Mouse (Mus musculus): ENCODE measurements around the gene Flrt1.
"Not testable (repeated sequence)": the region's sequence is repeated elsewhere in the genome, so short reads cannot be mapped to it uniquely, and the experiment has no call there.

Gene Flrt1

DNA sequence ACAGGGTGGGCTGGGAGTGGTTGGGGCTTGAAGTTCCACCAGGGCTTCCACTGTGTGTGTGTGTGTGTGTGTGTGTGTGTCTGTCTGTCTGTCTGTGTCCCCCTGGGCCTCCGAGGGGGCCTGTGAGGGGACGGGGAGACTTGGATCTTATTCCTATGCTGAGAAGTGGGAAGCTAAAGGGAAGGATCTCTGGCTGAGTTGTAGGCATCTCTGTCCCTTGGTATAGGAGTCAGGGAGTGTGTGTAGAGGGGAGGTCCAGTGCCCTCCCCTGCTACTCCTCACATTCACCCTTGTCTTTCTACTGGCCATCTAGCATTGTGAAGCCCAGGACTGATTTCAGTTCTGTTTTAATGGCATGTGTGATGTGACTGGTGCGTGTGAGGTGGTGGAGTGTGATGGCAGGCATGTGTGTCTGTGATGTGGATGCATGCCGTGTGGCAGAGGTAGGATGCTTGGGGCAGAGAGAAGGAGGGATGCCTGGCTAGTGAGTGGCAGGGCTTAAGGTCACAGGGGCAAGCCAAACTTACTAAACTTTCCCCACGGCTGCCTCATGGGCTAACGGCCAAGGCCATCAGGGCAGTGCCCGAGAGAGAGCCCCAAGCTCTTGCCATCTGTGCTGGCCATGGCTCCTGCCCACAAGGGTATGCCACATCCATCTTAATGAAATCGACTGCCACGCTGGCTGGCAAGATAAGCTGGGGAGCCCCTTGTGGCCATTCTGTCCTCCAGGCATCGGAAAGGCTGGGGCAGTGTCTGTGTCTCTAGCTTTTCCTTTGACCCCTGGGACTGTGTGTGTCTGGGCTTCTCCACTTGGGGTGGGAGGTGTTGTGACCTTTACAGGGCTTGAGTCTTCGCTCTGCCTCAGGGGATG lies 36.6 kb downstream of the Flrt1 start:
- no peak for DNase-seq (ENCODE audit: low read depth, low spot score)

DNA sequence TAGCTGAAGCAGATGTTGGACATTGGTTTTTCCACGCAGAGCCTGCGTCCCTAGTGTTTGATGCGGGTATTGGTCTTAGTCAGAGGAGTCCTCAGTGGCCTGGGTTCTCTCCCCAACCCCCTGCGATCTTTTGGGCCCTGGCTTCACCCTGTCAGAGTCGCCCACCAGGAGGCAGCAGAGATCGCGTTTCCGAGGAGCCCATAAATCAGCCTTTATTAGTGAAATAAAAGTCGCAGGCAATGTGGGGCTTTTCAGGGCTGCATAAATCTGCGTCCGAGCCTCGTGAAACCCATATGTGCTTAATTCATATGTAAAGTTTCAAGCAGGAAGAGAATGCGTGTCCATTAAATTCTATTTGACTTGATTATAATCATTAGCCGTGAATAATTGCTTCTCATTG lies 37.4 kb downstream of the Flrt1 start:
- peak; percentile 85 for DNase-seq (ENCODE audit: low read depth, low spot score)

DNA sequence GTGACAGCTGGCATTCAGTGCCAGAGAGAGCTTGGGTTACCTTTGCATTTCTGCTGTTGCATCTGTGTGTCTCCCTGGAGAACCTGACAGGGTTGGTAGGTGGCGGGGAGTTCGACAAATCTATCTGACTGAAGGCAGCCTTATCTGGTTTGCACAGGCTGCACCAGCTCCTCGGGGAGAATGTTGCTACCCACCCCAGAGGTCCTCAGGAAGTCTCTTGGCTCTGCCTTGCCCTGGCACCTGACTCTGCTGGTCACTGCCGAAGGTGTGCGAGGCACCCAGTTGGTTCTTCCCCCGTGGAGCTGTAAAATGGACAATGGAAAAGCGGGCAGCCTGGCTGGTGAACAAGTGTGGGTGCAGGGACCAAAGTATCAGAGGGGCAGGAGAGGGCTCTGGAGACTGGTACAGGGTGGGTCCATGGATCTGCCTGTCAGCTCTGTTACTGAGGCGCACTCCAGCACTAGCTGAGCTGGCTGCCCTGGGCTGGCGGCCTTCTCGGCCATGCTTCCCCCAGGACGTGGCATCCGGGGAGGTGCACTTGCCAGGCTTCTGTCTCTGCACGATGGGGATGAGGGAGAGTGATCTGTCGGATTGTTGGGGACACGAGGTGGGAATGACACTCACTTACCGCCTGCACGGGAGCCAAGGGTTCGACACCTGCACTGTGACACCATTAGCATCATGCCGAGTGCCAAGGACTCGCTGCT lies 38.0 kb downstream of the Flrt1 start:
- DNase-seq (ENCODE audit: low read depth, low spot score), result no peak

DNA sequence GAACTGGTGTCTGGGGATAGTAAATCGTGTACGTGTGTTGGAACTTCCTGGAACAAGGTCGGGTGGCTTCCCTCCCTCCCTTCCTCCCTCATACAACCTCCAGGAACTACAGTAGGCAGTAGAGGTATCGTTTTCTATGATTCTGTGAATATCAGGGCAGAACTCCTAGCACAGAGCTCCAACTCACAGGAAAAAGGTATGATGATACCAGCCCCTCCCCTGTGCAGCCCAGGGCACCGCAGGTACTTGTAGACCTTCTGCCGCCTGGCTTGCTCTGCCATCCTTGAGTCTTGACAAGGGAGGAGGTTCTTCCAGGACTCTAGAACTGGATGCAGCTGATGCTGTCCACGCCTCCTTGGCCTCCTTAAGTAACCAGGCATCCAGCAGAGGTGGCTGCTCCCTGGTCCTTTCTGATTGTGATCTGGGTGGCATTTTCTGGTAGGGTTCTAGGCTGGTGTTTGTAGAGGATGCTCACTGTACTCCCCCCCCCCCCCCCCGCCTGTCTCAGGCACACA lies 38.6 kb downstream of the Flrt1 start:
- DNase-seq (ENCODE audit: low read depth, low spot score), result no peak

DNA sequence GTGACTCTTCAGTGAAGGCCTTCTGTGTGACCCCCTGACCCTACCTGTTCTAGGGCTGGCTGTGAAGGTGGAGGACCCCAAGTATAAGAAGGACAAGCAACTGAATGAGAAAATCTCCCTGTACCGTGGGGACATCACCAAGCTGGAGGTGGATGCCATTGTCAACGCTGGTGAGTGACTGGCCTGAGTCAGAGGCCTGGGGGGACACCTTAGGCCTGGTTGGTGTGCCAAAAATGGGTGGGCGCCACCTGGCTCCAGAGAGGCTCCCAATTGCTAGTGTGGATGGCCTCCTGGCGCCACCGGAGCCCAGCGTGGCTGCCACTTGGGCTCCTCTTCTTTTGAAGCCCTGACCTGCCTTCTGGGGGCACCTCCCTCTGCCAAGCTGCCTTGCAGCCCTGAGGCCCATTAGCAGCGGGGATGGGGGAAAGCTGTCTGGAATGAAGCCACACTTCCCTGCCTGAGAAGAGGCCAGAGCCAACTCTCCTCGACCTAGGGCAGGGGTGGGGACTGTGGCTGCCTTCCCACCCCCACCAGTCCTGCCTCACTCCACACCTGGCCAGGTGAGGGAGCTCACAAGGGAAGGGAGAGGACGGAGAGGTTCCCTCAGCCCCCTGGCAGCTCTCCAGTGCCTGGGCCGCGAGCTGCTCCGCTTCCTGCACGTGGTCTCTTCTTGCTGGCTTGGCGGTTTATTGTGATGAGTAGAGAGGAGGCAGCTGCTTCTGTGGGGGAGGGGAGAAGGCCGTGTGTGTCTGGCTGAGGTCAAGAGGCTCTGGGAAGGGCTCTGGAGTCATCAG lies 39.3 kb downstream of the Flrt1 start:
- peak; percentile 57 for DNase-seq (ENCODE audit: low read depth, low spot score)

DNA sequence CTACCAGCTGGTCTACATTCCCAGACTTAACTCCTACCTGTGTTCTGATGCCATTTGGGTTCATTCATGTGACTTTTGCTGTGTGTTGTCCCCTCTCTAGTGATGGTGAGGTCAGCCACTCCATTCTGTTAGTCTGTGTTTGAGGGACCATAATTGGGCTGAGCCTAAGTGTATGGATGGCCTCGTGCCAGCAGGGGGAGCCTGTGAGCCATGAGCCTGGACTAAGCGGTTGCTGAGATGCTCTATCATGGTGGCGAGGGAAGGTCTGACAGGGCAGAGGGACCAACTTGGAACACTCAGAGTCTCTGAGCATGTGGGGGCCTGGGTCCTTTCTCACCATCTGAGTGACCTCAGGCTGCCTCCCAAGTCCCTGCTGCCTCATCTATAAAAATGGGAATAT lies 41.0 kb downstream of the Flrt1 start:
- DNase-seq (ENCODE audit: low read depth, low spot score), result peak; percentile 91

DNA sequence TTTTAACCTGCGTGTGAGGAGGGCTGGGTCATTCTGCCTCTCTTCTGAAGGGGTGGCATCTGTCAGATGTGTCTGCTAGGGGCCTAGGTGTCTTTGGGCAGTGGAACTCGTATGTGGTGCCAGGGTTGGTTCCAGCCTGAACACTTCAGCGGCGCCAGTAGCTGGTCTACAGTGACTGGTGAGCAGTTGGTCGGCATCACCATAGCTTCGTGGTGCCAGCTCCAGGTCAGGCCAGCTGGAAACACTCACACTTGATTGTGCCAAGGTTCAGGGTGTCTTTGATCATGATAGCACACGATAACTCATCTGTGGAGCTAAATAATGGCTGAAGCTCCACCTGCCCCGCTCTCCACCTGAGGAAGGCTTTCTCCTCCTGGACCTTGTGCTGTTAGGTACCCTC lies 42.6 kb downstream of the Flrt1 start:
- no peak for DNase-seq (ENCODE audit: low read depth, low spot score)

DNA sequence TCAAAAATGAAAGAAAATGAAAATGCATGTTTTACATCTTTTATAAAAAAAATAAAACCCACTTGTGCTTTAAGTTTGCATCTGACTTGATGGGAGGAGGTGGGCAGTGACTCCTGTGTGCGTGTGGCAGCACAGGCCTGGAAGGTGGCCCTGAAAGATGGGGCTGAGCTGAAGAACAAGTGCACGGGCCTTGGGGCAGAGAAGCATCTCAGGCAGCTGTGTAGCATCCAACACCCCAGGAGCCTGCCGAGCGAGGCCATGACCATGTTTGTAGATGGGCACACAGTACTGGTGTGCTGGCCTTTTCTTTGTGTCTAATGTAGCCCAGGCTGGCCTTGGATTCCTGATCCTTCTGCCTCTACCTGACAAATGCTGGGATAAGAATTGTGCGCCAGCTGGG lies 43.4 kb downstream of the Flrt1 start:
- DNase-seq (ENCODE audit: low read depth, low spot score), result no peak

DNA sequence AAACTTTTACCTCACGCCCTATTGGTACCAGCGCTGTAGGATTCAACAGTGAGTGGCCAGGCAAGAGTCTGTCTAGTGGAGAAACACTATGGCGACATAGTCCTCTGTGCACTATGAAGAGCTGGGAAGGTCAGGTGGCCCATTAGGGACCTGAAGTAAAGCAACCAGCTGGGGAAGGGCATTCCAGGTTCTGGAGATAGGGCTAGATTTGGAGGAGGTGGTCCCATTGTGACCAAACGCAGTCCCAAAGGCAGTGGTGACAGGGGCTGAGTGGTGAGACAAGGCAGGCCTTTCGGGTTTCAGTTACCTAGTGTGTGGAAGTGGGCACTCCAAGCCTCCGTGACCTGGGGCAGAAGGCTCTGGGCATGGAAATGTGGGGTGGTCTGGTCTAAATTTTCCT lies 47.0 kb downstream of the Flrt1 start:
- DNase-seq (ENCODE audit: low read depth, low spot score), result no peak

DNA sequence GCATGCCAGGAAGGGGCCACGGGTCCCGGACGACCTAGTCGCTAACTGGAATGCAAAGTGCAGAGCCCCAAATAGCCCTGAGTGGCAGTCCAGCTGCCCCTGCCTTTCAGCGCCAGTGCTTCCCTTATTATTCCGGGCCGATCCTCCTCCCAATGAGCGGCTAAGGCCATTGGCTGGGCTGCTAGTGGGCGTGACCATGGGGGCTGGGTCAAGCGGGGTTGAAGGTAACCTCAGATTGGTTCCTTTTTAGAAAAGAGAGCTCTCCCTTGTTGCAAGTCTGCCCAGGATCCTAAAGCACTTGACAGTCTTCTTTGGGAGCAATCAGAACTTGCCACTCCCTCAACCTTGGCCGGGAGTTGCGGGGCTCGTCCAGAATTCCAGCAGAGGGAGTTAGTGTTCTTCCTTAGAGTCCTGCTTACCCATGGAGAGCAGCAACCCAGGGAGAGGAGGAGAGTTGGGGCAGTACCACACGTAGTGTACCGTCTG lies 47.8 kb downstream of the Flrt1 start:
- DNase-seq (ENCODE audit: low read depth, low spot score), result peak; percentile 78

DNA sequence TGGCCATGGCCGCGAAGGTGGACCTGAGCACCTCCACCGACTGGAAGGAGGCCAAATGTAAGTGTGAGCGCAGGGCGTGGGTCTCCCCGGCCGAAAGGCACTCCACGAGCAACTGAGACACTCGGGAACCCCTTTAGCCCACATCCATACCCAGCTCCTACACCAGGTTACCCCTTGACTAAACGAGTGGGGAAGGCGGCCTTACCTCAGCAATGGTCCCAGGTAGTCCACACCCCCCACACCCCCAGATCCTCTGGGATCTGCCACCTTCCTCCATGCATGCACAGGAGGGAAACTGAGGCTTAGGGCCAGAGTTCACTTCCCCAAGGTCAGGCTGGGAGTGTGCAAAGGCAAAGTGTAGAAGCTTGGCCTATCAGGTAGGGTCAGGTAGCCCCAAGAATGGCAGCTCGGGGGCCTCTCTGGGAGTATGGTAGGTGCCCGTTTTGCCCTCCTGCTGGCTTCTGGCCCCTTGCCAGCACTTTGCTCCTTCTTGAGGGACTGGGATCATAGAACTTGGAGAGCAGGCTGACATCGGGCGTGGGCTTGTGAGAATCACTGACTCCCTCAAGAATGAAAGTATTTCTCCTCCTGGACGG lies 48.3 kb downstream of the Flrt1 start:
- no peak for DNase-seq (ENCODE audit: low read depth, low spot score)

DNA sequence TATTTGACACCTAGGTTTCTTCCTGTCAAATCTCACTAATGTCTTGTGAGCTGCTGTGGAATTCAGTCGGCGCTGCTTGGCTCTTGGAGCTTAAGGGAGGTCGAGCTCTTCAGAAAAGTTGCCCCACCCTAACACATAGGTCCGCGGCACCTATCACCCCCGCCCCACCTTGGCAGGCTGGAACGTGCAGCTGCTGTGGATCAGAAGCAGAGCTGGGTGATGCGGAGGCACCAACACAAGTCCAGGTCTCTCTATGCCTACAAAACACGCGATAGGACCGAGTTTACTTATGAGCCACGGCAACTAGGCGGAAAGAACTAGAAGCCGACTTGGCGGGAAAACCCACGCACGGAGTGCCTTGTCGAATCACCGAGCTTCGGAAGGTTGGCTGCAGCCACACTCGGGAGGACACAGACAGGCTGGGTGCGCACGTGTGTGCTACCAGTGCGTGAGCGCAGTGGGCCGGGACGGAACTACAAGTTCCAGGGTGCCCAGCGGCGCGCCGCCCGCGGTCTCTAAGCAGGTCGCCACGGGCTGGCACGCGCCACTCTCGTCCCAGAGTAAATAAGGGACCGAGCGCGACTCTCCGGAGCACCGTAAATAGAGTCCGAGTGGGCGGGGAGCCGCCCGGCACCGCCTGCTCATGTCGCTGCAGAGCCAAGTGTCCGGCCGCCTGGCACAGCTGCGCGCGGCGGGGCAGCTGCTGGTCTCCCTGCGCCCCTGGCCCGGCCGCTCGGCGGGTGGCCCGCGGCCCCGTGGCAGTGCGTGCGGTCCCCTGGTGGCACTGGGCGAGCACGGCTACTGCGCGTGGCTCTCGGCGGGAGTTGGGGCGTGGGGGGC lies 49.1 kb downstream of the Flrt1 start, which contains the start of gene Macrod1:
Gene Macrod1 (plus strand): TSS at position 563 of the 840 bp plus-strand sequence.
- DNase-seq (ENCODE audit: low read depth, low spot score), result peak; percentile 86

DNA sequence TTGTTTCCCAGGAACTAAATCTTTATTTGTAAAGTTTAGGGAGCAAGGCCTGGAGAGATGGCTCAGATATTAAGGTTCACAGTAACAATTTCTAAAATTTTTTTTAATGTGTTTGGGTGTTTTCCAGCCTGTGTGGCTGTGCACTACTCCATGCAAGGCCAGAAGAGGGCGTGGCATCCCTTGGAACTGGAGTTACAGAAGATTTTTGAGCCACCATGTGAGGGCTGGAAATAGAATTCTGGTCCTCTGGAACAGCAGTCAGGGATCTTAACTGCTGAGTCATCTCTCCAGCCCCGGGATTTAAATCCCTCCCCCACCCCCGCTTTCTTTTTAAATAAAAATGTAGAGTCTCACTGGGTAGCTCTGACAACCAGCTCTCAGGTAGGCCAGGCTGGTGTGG lies 50.4 kb downstream of the Flrt1 start:
- DNase-seq (ENCODE audit: low read depth, low spot score), result peak; percentile 20

DNA sequence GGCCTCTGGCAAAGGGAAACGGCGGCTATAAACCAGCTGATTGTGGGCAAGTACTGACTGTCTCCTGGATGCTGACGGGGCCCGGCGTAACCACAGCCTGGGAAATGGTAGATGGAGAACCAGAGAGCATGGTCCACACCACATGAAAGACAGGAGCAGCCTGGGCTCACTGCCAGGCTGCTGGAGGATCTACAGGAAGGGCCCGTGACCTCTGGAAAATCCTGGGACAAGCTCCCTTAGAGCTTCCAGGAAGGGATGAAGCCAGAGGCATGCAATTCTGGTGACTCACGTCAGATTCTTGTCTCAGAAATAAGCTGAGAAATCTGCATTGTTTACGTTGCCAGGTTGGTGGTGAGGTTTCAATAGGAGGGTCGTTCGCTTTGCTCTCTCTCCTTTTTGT lies 50.8 kb downstream of the Flrt1 start:
- no peak for DNase-seq (ENCODE audit: low read depth, low spot score)

DNA sequence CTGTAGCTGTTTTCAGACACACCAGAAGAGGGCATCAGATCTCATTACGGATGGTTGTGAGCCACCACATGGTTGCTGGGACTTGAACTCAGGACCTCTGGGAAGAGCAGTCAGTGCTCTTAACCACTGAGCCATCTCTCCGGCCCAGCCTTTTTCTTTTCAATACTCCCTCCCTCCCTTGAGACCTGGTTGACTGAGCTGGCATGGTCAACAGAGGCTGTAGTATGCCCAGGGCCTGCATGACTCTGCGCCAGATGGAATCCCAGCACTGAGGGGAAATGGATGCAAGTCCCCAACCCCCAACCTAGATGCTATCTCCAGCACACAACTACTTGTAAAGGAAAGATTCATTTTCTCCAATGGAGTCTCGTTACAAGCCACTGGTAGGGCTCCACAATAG lies 52.1 kb downstream of the Flrt1 start:
- DNase-seq (ENCODE audit: low read depth, low spot score), result not testable (repeated sequence)

DNA sequence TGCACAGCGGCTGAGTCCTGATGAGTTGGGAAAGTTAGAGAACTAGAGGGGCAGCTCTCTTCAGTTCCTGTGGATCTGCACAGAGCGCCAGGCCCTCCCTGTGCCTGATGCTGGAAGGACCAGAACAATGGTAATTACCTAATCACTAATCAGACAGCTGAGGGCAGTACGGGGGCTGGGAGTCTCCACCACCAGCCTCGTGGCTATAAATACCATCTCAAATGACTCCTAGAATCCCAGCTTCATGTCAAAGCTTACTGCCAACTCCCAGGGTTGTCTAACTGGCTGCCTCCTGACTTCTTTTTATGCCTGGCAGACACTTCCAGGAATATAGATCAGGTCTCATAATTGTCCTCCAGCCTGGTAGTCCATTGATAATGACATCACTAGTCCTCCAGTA lies 60.8 kb downstream of the Flrt1 start:
- DNase-seq (ENCODE audit: low read depth, low spot score), result no peak

DNA sequence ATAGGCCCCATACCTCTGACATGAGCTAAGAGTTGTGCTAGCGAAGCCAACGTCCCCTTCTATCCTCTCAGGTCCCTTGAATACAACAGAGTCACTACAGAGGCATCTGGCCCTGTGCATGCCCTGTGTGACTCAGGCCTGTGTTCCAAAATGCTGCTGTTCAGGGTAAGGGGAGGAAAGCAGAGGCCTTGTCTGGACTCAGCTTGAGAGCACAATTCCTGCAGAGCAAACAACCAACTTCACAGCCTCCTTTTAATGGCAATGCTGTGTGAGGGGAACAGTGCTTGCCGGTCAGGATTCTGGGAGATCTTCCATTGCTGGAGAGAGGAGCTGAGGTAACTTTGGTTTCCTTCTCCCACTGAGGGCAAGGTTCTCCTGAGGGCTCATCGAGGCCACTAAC lies 61.2 kb downstream of the Flrt1 start:
- DNase-seq (ENCODE audit: low read depth, low spot score), result no peak

All from CD4-positive, CD25-positive, alpha-beta regulatory T cell, adult 2 months (primary cell).